Mouse (Mus musculus): ENCODE results near the gene Tnfrsf8.

GRCm38 (mm10) chr4:145229524-145230163 is 85.3 kb downstream of the Tnfrsf8 start:
- no peak for TF ChIP-seq USF1 (IDR thresholded peaks at IDR 0.05; ENCODE audit: low read depth, low read length)
- no peak for TF ChIP-seq POLR2A (IDR thresholded peaks at IDR 0.05; ENCODE audit: low read depth, low read length)
- no peak for TF ChIP-seq MAFK (IDR thresholded peaks at IDR 0.05; ENCODE audit: insufficient replicate concordance, low read length)
- TF ChIP-seq CTCF (conservative IDR thresholded peaks at IDR 0.05 in 1 of 2, IDR thresholded peaks at IDR 0.05 in 1 of 2; ENCODE audit: low read depth in 2 of 2, low read length in 2 of 2), result no peak
- TF ChIP-seq ETS1 (conservative IDR thresholded peaks at IDR 0.05; ENCODE audit: low read depth, low read length), result no peak
